Mouse (Mus musculus): ENCODE measurements around the gene Ceacam16. TPM values are rescaled to one million over a fixed set of nuclear protein-coding genes. Genes with fewer than 3 reads are reported as not detected.

Gene Ceacam16
- total and polyA plus RNA-seq, 3 experiments, result 0.12 to 0.18 TPM; not detected in 1

Other genes with a start within 250 kb of the Ceacam16 start
- gene Relb, start 231.9 kb downstream of the Ceacam16 start, total RNA-seq (2012; rRNA removed), result 4.6 and 6.2 TPM in 2 replicates
- gene Relb, start 231.9 kb downstream of the Ceacam16 start, polyA plus RNA-seq (2012; ENCODE audit: insufficient read depth in 1 of 2, insufficient read length in 2 of 2, low read depth in 1 of 2, low replicate concordance in 2 of 2, missing spikeins in 1 of 2), result 1 to 10 TPM in 1 of 2 experiments, not detected in 1; 7.7 TPM
- 55.5 and 58.5 TPM in 2 replicates for gene Clptm1, start 196.3 kb downstream of the Ceacam16 start, total RNA-seq (2012; rRNA removed)
- gene Clptm1, start 196.3 kb downstream of the Ceacam16 start, polyA plus RNA-seq (2012; ENCODE audit: insufficient read depth in 1 of 2, insufficient read length in 2 of 2, low read depth in 1 of 2, low replicate concordance in 2 of 2, missing spikeins in 1 of 2), result 100 to 1,000 TPM in 1 of 2 experiments, 10 to 100 TPM in 1; 62.4 to 102 TPM
- not detected in 2 replicates for gene Apoc2, start 183.4 kb downstream of the Ceacam16 start, total RNA-seq (2012; rRNA removed)
- gene Apoc2, start 183.4 kb downstream of the Ceacam16 start, polyA plus RNA-seq (2012; ENCODE audit: insufficient read depth in 1 of 2, insufficient read length in 2 of 2, low read depth in 1 of 2, low replicate concordance in 2 of 2, missing spikeins in 1 of 2), result not detected
- gene Gm44805, start 179.9 kb downstream of the Ceacam16 start, total RNA-seq (2012; rRNA removed), result not detected in 2 replicates
- gene Gm44805, start 179.9 kb downstream of the Ceacam16 start, polyA plus RNA-seq (2012; ENCODE audit: insufficient read depth in 1 of 2, insufficient read length in 2 of 2, low read depth in 1 of 2, low replicate concordance in 2 of 2, missing spikeins in 1 of 2), result not detected
- not detected in 2 replicates for gene Apoc4, start 179.8 kb downstream of the Ceacam16 start, total RNA-seq (2012; rRNA removed)
- not detected for gene Apoc4, start 179.8 kb downstream of the Ceacam16 start, polyA plus RNA-seq (2012; ENCODE audit: insufficient read depth in 1 of 2, insufficient read length in 2 of 2, low read depth in 1 of 2, low replicate concordance in 2 of 2, missing spikeins in 1 of 2)
- gene Apoc1, start 168.6 kb downstream of the Ceacam16 start, total RNA-seq (2012; rRNA removed), result not detected in 2 replicates
- gene Apoc1, start 168.6 kb downstream of the Ceacam16 start, polyA plus RNA-seq (2012; ENCODE audit: insufficient read depth in 1 of 2, insufficient read length in 2 of 2, low read depth in 1 of 2, low replicate concordance in 2 of 2, missing spikeins in 1 of 2), result under 1 TPM in 1 of 2 experiments, not detected in 1; 0.35 TPM
- 22.6 and 33.3 TPM in 2 replicates for gene Apoe, start 162.1 kb downstream of the Ceacam16 start, total RNA-seq (2012; rRNA removed)
- gene Apoe, start 162.1 kb downstream of the Ceacam16 start, polyA plus RNA-seq (2012; ENCODE audit: insufficient read depth in 1 of 2, insufficient read length in 2 of 2, low read depth in 1 of 2, low replicate concordance in 2 of 2, missing spikeins in 1 of 2), result 10 to 100 TPM in 1 of 2 experiments, not detected in 1; 61.4 TPM
- 288 and 294 TPM in 2 replicates for gene Tomm40, start 145.9 kb downstream of the Ceacam16 start, total RNA-seq (2012; rRNA removed)
- gene Tomm40, start 145.9 kb downstream of the Ceacam16 start, polyA plus RNA-seq (2012; ENCODE audit: insufficient read depth in 1 of 2, insufficient read length in 2 of 2, low read depth in 1 of 2, low replicate concordance in 2 of 2, missing spikeins in 1 of 2), result 100 to 1,000 TPM in 1 of 2 experiments, not detected in 1; 403 TPM
- 6.9 TPM in 2 replicates for gene Nectin2, start 110.8 kb downstream of the Ceacam16 start, total RNA-seq (2012; rRNA removed)
- 10 to 100 TPM in 1 of 2 experiments, not detected in 1; 25.6 TPM for gene Nectin2, start 110.8 kb downstream of the Ceacam16 start, polyA plus RNA-seq (2012; ENCODE audit: insufficient read depth in 1 of 2, insufficient read length in 2 of 2, low read depth in 1 of 2, low replicate concordance in 2 of 2, missing spikeins in 1 of 2)
- gene Bcam, start 90.3 kb downstream of the Ceacam16 start, total RNA-seq (2012; rRNA removed), result 2.6 and 3.2 TPM in 2 replicates
- gene Bcam, start 90.3 kb downstream of the Ceacam16 start, polyA plus RNA-seq (2012; ENCODE audit: insufficient read depth in 1 of 2, insufficient read length in 2 of 2, low read depth in 1 of 2, low replicate concordance in 2 of 2, missing spikeins in 1 of 2), result 1 to 10 TPM in 1 of 2 experiments, not detected in 1; 8.1 TPM
- gene Cblc, start 64.5 kb downstream of the Ceacam16 start, total RNA-seq (2012; rRNA removed), result not detected in 2 replicates
- gene Cblc, start 64.5 kb downstream of the Ceacam16 start, polyA plus RNA-seq (2012; ENCODE audit: insufficient read depth in 1 of 2, insufficient read length in 2 of 2, low read depth in 1 of 2, low replicate concordance in 2 of 2, missing spikeins in 1 of 2), result not detected
- gene Bcl3, start 38.5 kb downstream of the Ceacam16 start, total RNA-seq (2012; rRNA removed), result 1.7 and 2.7 TPM in 2 replicates
- gene Bcl3, start 38.5 kb downstream of the Ceacam16 start, polyA plus RNA-seq (2012; ENCODE audit: insufficient read depth in 1 of 2, insufficient read length in 2 of 2, low read depth in 1 of 2, low replicate concordance in 2 of 2, missing spikeins in 1 of 2), result 1 to 10 TPM in 1 of 2 experiments, not detected in 1; 6.7 TPM
- not detected in 2 replicates for gene Gm19345, start 9.3 kb downstream of the Ceacam16 start, total RNA-seq (2012; rRNA removed)
- gene Gm19345, start 9.3 kb downstream of the Ceacam16 start, polyA plus RNA-seq (2012; ENCODE audit: insufficient read depth in 1 of 2, insufficient read length in 2 of 2, low read depth in 1 of 2, low replicate concordance in 2 of 2, missing spikeins in 1 of 2), result not detected
- gene Ceacam19, start 26.7 kb upstream of the Ceacam16 start, total RNA-seq (2012; rRNA removed), result 0.04 TPM in 1 of 2 replicates, not detected in the other
- gene Ceacam19, start 26.7 kb upstream of the Ceacam16 start, polyA plus RNA-seq (2012; ENCODE audit: insufficient read depth in 1 of 2, insufficient read length in 2 of 2, low read depth in 1 of 2, low replicate concordance in 2 of 2, missing spikeins in 1 of 2), result under 1 TPM in 1 of 2 experiments, not detected in 1; 0.03 TPM
- not detected in 2 replicates for gene Pvr, start 59.9 kb upstream of the Ceacam16 start, total RNA-seq (2012; rRNA removed)
- gene Pvr, start 59.9 kb upstream of the Ceacam16 start, polyA plus RNA-seq (2012; ENCODE audit: insufficient read depth in 1 of 2, insufficient read length in 2 of 2, low read depth in 1 of 2, low replicate concordance in 2 of 2, missing spikeins in 1 of 2), result not detected
- gene Igsf23, start 89.5 kb upstream of the Ceacam16 start, total RNA-seq (2012; rRNA removed), result 0.08 TPM in 1 of 2 replicates, not detected in the other
- gene Igsf23, start 89.5 kb upstream of the Ceacam16 start, polyA plus RNA-seq (2012; ENCODE audit: insufficient read depth in 1 of 2, insufficient read length in 2 of 2, low read depth in 1 of 2, low replicate concordance in 2 of 2, missing spikeins in 1 of 2), result under 1 TPM in 1 of 2 experiments, not detected in 1; 0.35 TPM
- gene Ceacam20, start 104.1 kb upstream of the Ceacam16 start, total RNA-seq (2012; rRNA removed), result not detected in 2 replicates
- not detected for gene Ceacam20, start 104.1 kb upstream of the Ceacam16 start, polyA plus RNA-seq (2012; ENCODE audit: insufficient read depth in 1 of 2, insufficient read length in 2 of 2, low read depth in 1 of 2, low replicate concordance in 2 of 2, missing spikeins in 1 of 2)
- gene Nlrp9b, start 130.2 kb upstream of the Ceacam16 start, total RNA-seq (2012; rRNA removed), result not detected in 2 replicates
- gene Nlrp9b, start 130.2 kb upstream of the Ceacam16 start, polyA plus RNA-seq (2012; ENCODE audit: insufficient read depth in 1 of 2, insufficient read length in 2 of 2, low read depth in 1 of 2, low replicate concordance in 2 of 2, missing spikeins in 1 of 2), result not detected
- not detected in 2 replicates for gene Vmn1r91, start 238.4 kb upstream of the Ceacam16 start, total RNA-seq (2012; rRNA removed)
- not detected for gene Vmn1r91, start 238.4 kb upstream of the Ceacam16 start, polyA plus RNA-seq (2012; ENCODE audit: insufficient read depth in 1 of 2, insufficient read length in 2 of 2, low read depth in 1 of 2, low replicate concordance in 2 of 2, missing spikeins in 1 of 2)